Comparison of ENCODE assay signal across 15 mouse cellular contexts in the genomic region with DNA sequence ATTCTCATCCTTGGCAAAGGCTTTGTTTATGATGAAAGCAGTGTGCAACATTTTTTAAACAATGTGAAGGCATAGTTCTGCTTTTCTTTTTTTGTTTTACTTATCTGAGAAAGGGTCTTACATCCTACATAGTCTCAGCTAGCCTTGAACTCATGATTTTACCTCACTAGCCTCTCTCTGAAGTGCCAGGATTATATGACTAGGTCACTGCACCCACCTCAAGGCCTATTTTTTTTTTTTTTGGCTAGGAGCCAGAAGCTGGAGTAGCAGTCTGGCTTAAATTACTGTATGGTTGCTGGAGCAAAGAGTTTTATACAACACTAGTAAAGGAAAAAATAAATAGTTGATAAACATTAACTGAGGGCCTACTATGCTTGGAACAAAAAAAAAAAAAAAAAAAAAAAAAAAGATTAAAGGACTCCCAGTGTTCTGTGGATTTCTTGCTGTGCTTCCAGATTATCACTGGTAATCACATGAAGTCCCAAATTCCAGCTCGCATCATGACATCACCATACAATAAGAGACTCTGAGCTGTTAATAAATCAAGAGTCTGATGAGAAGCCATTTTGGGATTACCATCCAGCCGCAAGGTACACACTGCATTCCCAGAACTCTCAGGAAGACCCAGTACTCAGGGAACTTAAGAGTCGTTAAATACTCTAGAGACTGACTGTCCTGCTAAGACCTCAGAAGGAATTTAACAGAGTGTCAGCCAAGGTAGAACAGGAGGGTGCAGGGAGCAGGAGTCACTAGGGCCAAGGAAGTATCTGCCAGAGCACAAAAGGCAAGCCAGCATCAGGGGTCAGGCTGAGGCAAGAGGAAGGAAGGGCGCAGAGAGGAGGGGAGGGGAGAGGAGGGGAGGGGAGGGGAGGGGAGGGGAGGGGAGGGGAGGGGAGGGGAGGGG. TPM values are rescaled to one million over a fixed set of nuclear protein-coding genes. Genes with fewer than 3 reads are reported as not detected.
DNase-seq lines count a peak whose midpoint lies in the region; ATAC-seq and TF ChIP-seq lines count a peak whose summit lies in the region.
"Had no signal": no experiment of that assay in that cellular context is flagged by ENCODE, and none has a peak within 500 bp of the region (broad histone marks: within the 10 kb centered on the region; RNA-seq: fewer than 3 reads in every experiment).

No protein-coding gene starts in this region.

- peak; percentile 39 for DNase-seq in ES-CJ7 (ENCODE audit: low read depth, low spot score)
- no peak for DNase-seq in liver, embryonic 14.5 days (ENCODE audit: low read depth in 3 of 3, low spot score in 3 of 3)
- DNase-seq in retina, postnatal 1 day = no peak
- no peak for DNase-seq in cerebellum, adult 8-10 months
- DNase-seq: cerebellum, postnatal 25 days; lung, postnatal 4 days had no signal

- 74% methylated on average over 3 of the region's 4 CpGs for WGBS in intestine, embryonic 16.5 days
- 70% methylated on average over 3 of the region's 4 CpGs for WGBS in intestine, postnatal 0 days
- WGBS in liver, embryonic 14.5 days (ENCODE audit: insufficient replicate concordance) = 67% methylated on average over 3 of the region's 4 CpGs

- no peak for TF ChIP-seq EP300 in liver, embryonic 14.5 days (IDR thresholded peaks at IDR 0.05; ENCODE audit: low read depth)

- peaks cover 7% of the 10 kb centered on the region for H3K4me1 ChIP-seq in intestine, embryonic 16.5 days (ENCODE audit: control insufficient read depth, insufficient read depth, low read length)
- H3K4me1 ChIP-seq in intestine, postnatal 0 days (replicated peaks; ENCODE audit: control insufficient read depth, insufficient read depth, low read length) = peaks cover 2% of the 10 kb centered on the region; the same call in 1 of the 2 replicates
- peaks cover 16% of the 10 kb centered on the region for H3K4me1 ChIP-seq in brown adipose tissue, adult 24 weeks (ENCODE audit: control insufficient read depth, insufficient read depth, insufficient read length, low read length)
- H3K4me1 ChIP-seq in liver, embryonic 14.5 days (replicated peaks; ENCODE audit: control insufficient read depth in 2 of 2, insufficient read depth in 2 of 2, low read length in 1 of 2) = peaks cover 61 to 65% of the 10 kb centered on the region in 2 experiments

- no peaks in the 10 kb centered on the region for H3K27me3 ChIP-seq in intestine, embryonic 16.5 days (replicated peaks; ENCODE audit: control insufficient read depth, insufficient read depth, low read length)
- H3K27me3 ChIP-seq in intestine, postnatal 0 days (replicated peaks; ENCODE audit: control insufficient read depth, insufficient read depth, low read length) = no peaks in the 10 kb centered on the region
- no peaks in the 10 kb centered on the region for H3K27me3 ChIP-seq in liver, embryonic 14.5 days (ENCODE audit: control insufficient read depth, insufficient read depth, low read length)
- H3K27me3 ChIP-seq: embryonic facial prominence, embryonic 13.5 days; heart, embryonic 13.5 days; hindbrain, embryonic 15.5 days; neural tube, embryonic 13.5 days had no signal

- no peak overlapping the region for H3K4me2 ChIP-seq in intestine, embryonic 16.5 days (ENCODE audit: low read depth, low read length)
- no peak overlapping the region for H3K4me2 ChIP-seq in intestine, postnatal 0 days (replicated peaks; ENCODE audit: low read depth)
- H3K4me2 ChIP-seq in liver, embryonic 14.5 days (ENCODE audit: low read depth) = no peak overlapping the region
- H3K4me2 ChIP-seq: embryonic facial prominence, embryonic 13.5 days; hindbrain, embryonic 15.5 days; neural tube, embryonic 13.5 days had no signal

- H3K9me3 ChIP-seq in intestine, embryonic 16.5 days (ENCODE audit: control insufficient read depth, low read length) = no peaks in the 10 kb centered on the region
- H3K9me3 ChIP-seq in intestine, postnatal 0 days (ENCODE audit: control insufficient read depth) = no peaks in the 10 kb centered on the region
- no peaks in the 10 kb centered on the region for H3K9me3 ChIP-seq in liver, embryonic 14.5 days (ENCODE audit: control insufficient read depth, low read length)
- H3K9me3 ChIP-seq: embryonic facial prominence, embryonic 13.5 days; heart, embryonic 13.5 days; hindbrain, embryonic 15.5 days; neural tube, embryonic 13.5 days had no signal

- no peak overlapping the region for H3K4me3 ChIP-seq in intestine, embryonic 16.5 days (ENCODE audit: low read length)
- no peak overlapping the region for H3K4me3 ChIP-seq in intestine, postnatal 0 days (ENCODE audit: low read depth, low read length)
- no peak overlapping the region for H3K4me3 ChIP-seq in brown adipose tissue, adult 24 weeks (ENCODE audit: insufficient read depth, low read depth, low read length)
- H3K4me3 ChIP-seq in liver, embryonic 14.5 days (ENCODE audit: insufficient read depth in 1 of 2, low read depth in 2 of 2, low read length in 2 of 2) = no peak overlapping the region
- H3K4me3 ChIP-seq: embryonic facial prominence, embryonic 13.5 days; heart, embryonic 13.5 days; hindbrain, embryonic 15.5 days; neural tube, embryonic 13.5 days had no signal

- H3K27ac ChIP-seq in intestine, embryonic 16.5 days (ENCODE audit: low read length) = no peak overlapping the region
- no peak overlapping the region for H3K27ac ChIP-seq in intestine, postnatal 0 days (ENCODE audit: low read depth, low read length)
- peak overlapping the region; percentile 24; the same call in 1 of the 2 replicates for H3K27ac ChIP-seq in brown adipose tissue, adult 24 weeks (replicated peaks; ENCODE audit: low read depth, low read length)
- peak overlapping the region; percentile 61 for H3K27ac ChIP-seq in liver, embryonic 14.5 days
- H3K27ac ChIP-seq: embryonic facial prominence, embryonic 13.5 days; hindbrain, embryonic 15.5 days; neural tube, embryonic 13.5 days had no signal

- no peak for TF ChIP-seq CTCF in intestine, postnatal 0 days (IDR thresholded peaks at IDR 0.05; ENCODE audit: low read depth)
- TF ChIP-seq CTCF in liver, embryonic 14.5 days (IDR thresholded peaks at IDR 0.05; ENCODE audit: low read depth) = no peak

- H3K36me3 ChIP-seq in intestine, embryonic 16.5 days (ENCODE audit: control insufficient read depth, insufficient read depth, low read length) = no peaks in the 10 kb centered on the region
- no peaks in the 10 kb centered on the region; the same call in 1 of the 2 replicates for H3K36me3 ChIP-seq in intestine, postnatal 0 days (ENCODE audit: control insufficient read depth, insufficient read depth)
- H3K36me3 ChIP-seq in liver, embryonic 14.5 days (replicated peaks; ENCODE audit: control insufficient read depth, insufficient read depth, low read depth) = peaks cover 3% of the 10 kb centered on the region; the same call in 1 of the 2 replicates
- H3K36me3 ChIP-seq: hindbrain, embryonic 15.5 days; neural tube, embryonic 13.5 days had no signal

- no peak overlapping the region for H3K9ac ChIP-seq in intestine, embryonic 16.5 days (ENCODE audit: low read depth, low read length)
- H3K9ac ChIP-seq in intestine, postnatal 0 days (ENCODE audit: low read depth, low read length) = no peak overlapping the region
- H3K9ac ChIP-seq in liver, embryonic 14.5 days (replicated peaks) = peak overlapping the region; percentile 31; the same call in 1 of the 2 replicates
- H3K9ac ChIP-seq: embryonic facial prominence, embryonic 13.5 days; heart, embryonic 13.5 days; hindbrain, embryonic 15.5 days; neural tube, embryonic 13.5 days had no signal

- ATAC-seq in intestine, embryonic 16.5 days = 0 out of 2 replicates have a peak, but pooled peaks have one; percentile 17
- ATAC-seq in intestine, postnatal 0 days = no peak; the same call in 1 of the 2 replicates
- no peak for ATAC-seq in liver, embryonic 14.5 days (ENCODE audit: insufficient read depth)
- ATAC-seq: forebrain, embryonic 14.5 days; midbrain, embryonic 16.5 days had no signal

RNA-seq across cellular contexts. Expression of gene Nrip1, which starts 49.0 kb away (rescaled TPM):
- 31.2 and 35.5 TPM in 2 replicates for polyA plus RNA-seq in intestine, embryonic 16.5 days (2015; fragmentation: Nextera tagmentation; extraction: Ambion mirVana)
- 27.8 and 31.1 TPM in 2 replicates for polyA plus RNA-seq in intestine, postnatal 0 days (2015; fragmentation: Nextera tagmentation; extraction: Ambion mirVana)
- polyA plus RNA-seq in brown adipose tissue, adult 24 weeks (2012; ENCODE audit: insufficient read depth, insufficient read length, missing spikeins) = 6.3 and 9.4 TPM in 2 replicates
- 2.5 and 3.5 TPM in 2 replicates for polyA plus RNA-seq in liver, embryonic 14.5 days (2012; rRNA removed)
- polyA plus RNA-seq in liver, embryonic 14.5 days (2014; fragmentation: Nextera tagmentation; extraction: Ambion mirVana) = 11.7 and 15.5 TPM in 2 replicates

Comparison
In these comparisons a context has a peak if more than half of its experiments do, and no peak if none do; other contexts are left out.
1. H3K27ac ChIP-seq: peak in brown adipose tissue, adult 24 weeks (single experiment) and liver, embryonic 14.5 days (single experiment); none in intestine, embryonic 16.5 days (single experiment) and intestine, postnatal 0 days (single experiment).